Mouse (Mus musculus): ENCODE measurements around the gene Mapk8ip2. TPM values are rescaled to one million over a fixed set of nuclear protein-coding genes. Genes with fewer than 3 reads are reported as not detected.
"Not testable (repeated sequence)": the region's sequence is repeated elsewhere in the genome, so short reads cannot be mapped to it uniquely, and the experiment has no call there.

Gene Mapk8ip2
- total RNA-seq (2021), result under 1 TPM; 0.23 to 0.26 TPM
- long read RNA-seq, experiment 1, result 0 reads
- long read RNA-seq, experiment 2, partial matches to known transcripts, result 1 of 1 reads
- long read RNA-seq, experiment 2, other reads (novel, unspliced or antisense), result 0 of 1 reads

- DNase-seq, result no peak
These were observed at the start of gene Mapk8ip2 for GRCm38 (mm10) chr15:89453865-89454478. Mapk8ip2 (plus strand) TSS chr15:89453913.

DNA sequence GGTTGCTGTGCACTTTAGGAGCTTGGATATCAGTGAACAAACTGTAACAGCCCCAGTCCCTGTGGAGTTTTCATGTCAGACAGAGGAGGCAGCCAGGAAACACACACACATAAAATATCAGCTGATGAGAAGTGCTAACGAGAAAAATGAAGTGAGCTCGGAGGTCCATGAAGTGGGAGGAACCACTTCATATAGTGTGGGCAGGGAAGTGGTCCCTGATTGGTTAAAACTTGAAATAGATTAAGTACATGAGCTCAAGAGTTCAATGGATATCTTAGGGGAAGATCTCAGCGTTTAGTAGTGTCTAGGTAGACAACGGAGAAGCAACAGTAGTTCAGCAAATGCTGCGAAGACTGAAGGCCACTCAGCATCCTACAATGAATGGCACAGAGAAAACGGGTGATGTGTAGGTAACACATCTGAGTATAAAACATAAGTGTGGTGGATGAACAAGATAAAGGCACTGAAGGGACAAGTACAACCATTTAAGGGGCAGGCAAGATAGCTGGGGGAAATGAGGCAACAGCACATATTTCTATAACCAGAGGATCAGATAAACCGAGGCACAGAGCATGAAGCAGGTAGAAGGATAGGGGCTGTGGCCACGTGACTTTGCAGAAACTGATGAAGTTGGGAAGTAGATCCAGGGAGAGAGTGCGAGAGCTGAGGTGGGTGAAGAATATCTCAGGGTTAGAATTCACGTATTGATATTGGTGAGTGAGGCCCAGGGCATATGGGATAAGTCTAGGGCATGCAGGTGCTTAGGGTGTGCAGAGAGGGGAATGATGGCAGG, 48.7 kb upstream of the Mapk8ip2 start:
- DNase-seq, result no peak

DNA sequence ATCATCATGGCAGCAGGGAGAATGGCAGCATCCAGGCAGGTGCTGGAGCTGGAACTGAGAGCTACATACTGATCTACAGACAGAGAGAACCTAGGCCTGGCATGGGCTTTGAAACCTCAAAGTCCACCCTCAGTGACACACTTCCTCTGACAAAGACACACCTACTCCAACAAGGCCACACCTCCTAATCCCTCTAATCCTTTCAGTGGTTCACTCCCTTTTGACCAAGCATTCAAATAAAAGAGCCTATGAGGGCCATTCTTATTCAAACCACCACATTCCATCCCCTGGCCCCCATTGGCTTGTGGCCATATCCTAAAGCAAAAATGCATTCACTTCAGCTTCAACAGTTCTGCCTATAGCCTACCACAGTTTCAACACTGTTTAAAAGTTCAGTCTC, 47.0 kb upstream of the Mapk8ip2 start:
- no peak for DNase-seq

GRCm38 (mm10) chr15:89410118-89410517, 43.6 kb upstream of the Mapk8ip2 start, which contains the start of gene Syce3:
Syce3 (minus strand) TSS chr15:89410503.
- no peak for DNase-seq

DNA sequence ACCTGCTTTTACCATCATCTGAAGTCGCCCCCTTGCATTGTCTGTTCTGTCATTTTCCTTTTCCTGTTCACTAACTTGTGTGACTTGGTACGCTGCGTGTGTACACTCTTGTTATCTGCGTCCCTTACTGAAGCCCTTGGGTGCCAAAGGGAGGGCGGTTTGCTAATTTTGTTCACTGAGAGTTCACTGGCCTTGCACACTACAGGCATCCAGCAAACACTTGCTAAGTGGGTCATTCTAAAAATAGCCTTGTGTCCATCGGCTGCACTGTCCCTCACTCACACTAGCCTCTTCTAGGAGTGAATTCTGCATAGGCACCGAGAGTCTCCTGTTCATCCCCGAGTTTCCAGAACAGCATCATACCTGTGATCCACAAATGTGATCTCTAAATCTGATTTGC, 38.4 kb upstream of the Mapk8ip2 start:
- DNase-seq, result no peak

- no peak for DNase-seq
These were observed 31.8 kb upstream of the Mapk8ip2 start for GRCm38 (mm10) chr15:89421938-89422337.

DNA sequence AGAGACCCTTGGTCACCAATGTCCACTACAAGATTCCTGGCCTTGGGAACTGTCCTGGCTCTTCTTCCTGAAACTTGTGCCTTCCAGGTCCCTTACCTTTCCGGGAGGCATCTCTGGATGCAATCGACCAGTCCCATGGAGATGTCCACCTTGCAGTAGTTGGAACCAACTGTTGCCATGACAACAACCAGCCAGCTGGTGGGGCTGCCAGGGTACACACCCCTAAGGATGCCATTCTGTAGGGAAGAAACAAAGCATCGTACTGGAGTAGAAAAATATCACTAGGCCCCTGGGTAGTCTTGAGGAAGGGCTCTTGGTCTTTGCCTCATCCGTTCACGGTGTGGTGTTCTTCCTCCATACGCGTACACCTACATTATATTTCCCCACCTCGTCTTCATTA, 29.1 kb upstream of the Mapk8ip2 start:
- DNase-seq, result no peak

GRCm38 (mm10) chr15:89425711-89426121, 28.0 kb upstream of the Mapk8ip2 start, which contains the start of gene Cpt1b:
Cpt1b (minus strand) TSS chr15:89425863.
- DNase-seq, result peak; percentile 53

GRCm38 (mm10) chr15:89426716-89427115, 27.0 kb upstream of the Mapk8ip2 start:
- peak; percentile 29 for DNase-seq

DNA sequence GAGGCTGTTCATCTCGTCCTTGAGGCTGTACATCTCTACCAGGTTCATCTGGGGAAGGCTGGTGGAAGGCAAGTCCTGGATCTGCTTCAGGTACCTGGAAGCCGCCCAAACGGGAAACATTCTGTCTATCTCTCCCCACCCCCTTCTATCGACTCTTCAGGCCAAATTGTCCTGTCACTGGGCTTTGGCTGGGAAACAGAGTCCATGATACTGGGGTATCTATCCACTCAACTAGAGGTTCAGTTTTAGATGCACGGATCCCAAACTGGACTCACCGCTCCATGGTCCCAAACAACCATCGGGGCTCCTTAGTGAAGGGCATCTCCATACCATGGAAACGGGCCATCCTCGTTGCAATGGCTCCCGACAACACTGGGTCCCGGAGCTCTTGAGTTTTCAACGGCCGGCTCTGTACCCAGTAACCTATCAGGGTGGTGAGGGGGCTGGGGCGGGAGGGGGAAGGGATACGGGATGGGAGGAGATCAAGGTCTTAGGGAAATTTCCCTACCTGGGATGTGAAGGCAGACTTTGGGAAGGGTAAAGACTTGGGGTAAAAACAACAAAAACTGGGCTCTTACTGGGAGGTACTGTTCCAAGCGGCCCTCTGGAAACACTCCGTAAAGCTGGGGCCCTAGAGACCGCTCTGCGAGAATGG, 25.4 kb upstream of the Mapk8ip2 start:
- no peak for DNase-seq

DNA sequence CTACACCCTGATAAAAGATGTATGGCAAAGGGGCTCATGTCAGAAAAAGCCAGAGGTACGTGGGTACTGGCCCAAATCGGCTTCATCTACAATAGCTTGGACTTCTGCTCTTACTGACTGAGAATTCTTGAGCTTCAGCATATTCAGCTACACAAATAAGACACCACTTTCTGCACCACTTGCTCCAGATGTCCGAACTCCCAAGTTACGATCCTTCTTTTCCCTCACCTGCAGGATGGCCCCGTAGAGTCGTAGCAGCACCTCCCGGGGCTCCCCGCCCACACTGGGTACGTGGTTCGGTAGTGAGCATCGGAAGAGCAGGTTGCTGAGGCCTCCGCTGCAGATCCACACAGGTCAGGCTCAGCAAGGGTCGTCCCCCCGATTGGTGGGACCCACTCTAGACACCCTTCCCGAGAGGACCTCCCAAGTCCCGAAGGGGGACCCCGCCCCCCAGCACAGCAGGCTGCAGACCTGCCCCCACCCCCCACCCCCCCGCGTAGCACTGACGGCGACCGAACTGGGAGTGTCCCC, 24.8 kb upstream of the Mapk8ip2 start:
- no peak for DNase-seq

- DNase-seq, result peak; percentile 91
These were observed 24.1 kb upstream of the Mapk8ip2 start, which contains the start of the genes C730034F03Rik, Gm44502 and Chkb for GRCm38 (mm10) chr15:89429352-89430221. C730034F03Rik (plus strand) TSS chr15:89429589. Gm44502 (minus strand) TSS chr15:89429696. Chkb (minus strand) TSS chr15:89429908.

DNA sequence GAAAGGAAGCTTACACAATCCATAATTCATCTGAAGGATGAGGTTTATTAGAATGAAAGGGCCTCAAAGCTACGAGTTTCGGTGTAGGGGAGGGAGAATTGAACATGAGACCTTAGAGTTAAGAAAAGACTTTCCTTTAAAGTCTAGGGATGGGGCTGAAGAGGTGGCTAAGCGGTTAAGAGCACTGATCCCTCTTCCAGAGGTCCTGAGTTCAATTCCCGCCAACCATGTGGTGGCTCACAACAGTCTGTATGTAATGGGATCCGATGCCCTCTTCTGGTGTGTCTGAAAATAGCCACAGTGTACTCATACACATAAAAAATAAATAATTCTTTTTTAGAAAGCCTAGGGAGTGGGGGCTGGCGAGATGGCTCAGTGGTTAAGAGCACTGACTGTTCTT, 23.4 kb upstream of the Mapk8ip2 start:
- no peak for DNase-seq

GRCm38 (mm10) chr15:89430771-89431170, 22.9 kb upstream of the Mapk8ip2 start:
- DNase-seq, result not testable (repeated sequence)

GRCm38 (mm10) chr15:89431271-89431670, 22.4 kb upstream of the Mapk8ip2 start:
- DNase-seq, result no peak

- DNase-seq, result no peak
These were observed 21.9 kb upstream of the Mapk8ip2 start for GRCm38 (mm10) chr15:89431806-89432205.

- DNase-seq, result no peak
These were observed 20.8 kb upstream of the Mapk8ip2 start for GRCm38 (mm10) chr15:89432946-89433345.

- DNase-seq, result no peak
These were observed 19.6 kb upstream of the Mapk8ip2 start for GRCm38 (mm10) chr15:89434136-89434535.

GRCm38 (mm10) chr15:89435878-89436277, 17.8 kb upstream of the Mapk8ip2 start:
- no peak for DNase-seq

- DNase-seq, result no peak
These were observed 11.1 kb upstream of the Mapk8ip2 start for GRCm38 (mm10) chr15:89442486-89443070.
